Mouse (Mus musculus) forebrain, postnatal 0 days (tissue): ENCODE data around the gene Ccdc65. TPM values are rescaled to one million over a fixed set of nuclear protein-coding genes. Genes with fewer than 3 reads are reported as not detected.
A peak's percentile ranks its signal among the peaks of the same experiment; 100 is the strongest.
"Not testable (repeated sequence)": the region's sequence is repeated elsewhere in the genome, so short reads cannot be mapped to it uniquely, and the experiment has no call there.

Source experiments
- ATAC-seq: fragments of 200-750 bp; cut with Nextera tagmentation; 2 replicates; pipeline ENCODE4 v1.8.0; 2017; ENCODE audit warnings: mild to moderate bottlenecking, moderate library complexity
- DNase-seq: peaks from one replicate; pipeline ENCODE4 v3.0.0-alpha.2; 2015
- H3K27ac ChIP-seq: fragments of 300-500 bp; sonication (generic); 2 replicates; pipeline ENCODE4 v1.5.1; 2014; ENCODE audit warnings: low read depth, mild to moderate bottlenecking, antibody characterized with exemption, low read length, moderate library complexity, mixed read lengths
- H3K27me3 ChIP-seq: fragments of 300-500 bp; sonication (generic); 2 replicates; pipeline ENCODE4 v1.6.1; 2014; ENCODE audit warnings: mild to moderate bottlenecking, low read length, mixed read lengths; ENCODE audit not compliant: insufficient read depth
- H3K36me3 ChIP-seq: fragments of 300-500 bp; sonication (generic); 2 replicates; pipeline ENCODE4 v1.6.1; 2014; ENCODE audit warnings: mild to moderate bottlenecking, moderate library complexity; ENCODE audit not compliant: insufficient read depth
- H3K4me1 ChIP-seq: fragments of 300-500 bp; sonication (generic); 2 replicates; pipeline ENCODE4 v1.6.1; 2014; ENCODE audit warnings: antibody characterized with exemption; ENCODE audit not compliant: insufficient read depth
- H3K4me2 ChIP-seq: fragments of 300-500 bp; sonication (generic); 2 replicates; pipeline ENCODE4 v1.6.1; 2014; ENCODE audit warnings: low read depth, mild to moderate bottlenecking, moderate library complexity
- H3K4me3 ChIP-seq: fragments of 300-500 bp; sonication (generic); 2 replicates; pipeline ENCODE4 v1.5.1; 2014; ENCODE audit warnings: low read depth, low read length, mixed read lengths
- H3K9ac ChIP-seq: fragments of 300-500 bp; sonication (generic); 2 replicates; pipeline ENCODE4 v1.6.1; 2014; ENCODE audit warnings: mild to moderate bottlenecking
- H3K9me3 ChIP-seq: fragments of 300-500 bp; sonication (generic); 2 replicates; pipeline ENCODE4 v1.6.1; 2016; ENCODE audit warnings: low read length
- CTCF ChIP-seq: sonication (generic); IDR thresholded peaks from 2 replicates; pipeline ENCODE4 v1.5.1; 2016; ENCODE audit warnings: antibody characterized with exemption, control low read depth, low read depth
- WGBS: fragments of 180-500 bp; shearing (Covaris S2); extraction: QIAGEN DNeasy Blood & Tissue Kit; methylation state at CpG from one replicate; pipeline ENCODE4 v1.1.7; 2014; 5-methylcytosine and 5-hydroxymethylcytosine counted together
- polyA plus RNA-seq: library from polyadenylated mRNA; unstranded; fragments of >200 nt; fragmentation: Nextera tagmentation; extraction: Ambion mirVana; gene quantifications from 2 replicates; pipeline ENCODE4 v1.2.1, GENCODE M21; 2015
- total RNA-seq: library from RNA; depleted of rRNA; stranded (reverse); fragments of >200 nt; gene quantifications from 2 replicates; pipeline ENCODE4 v1.2.3, GENCODE M21; 2014

Ccdc65 gene
- total and polyA plus RNA-seq, 2 experiments from 2014 or later = 8.2 to 10.5 TPM

- DNase-seq = no peak
- peaks cover 54% of the 10 kb centered on the region for H3K36me3 ChIP-seq
- H3K4me2 ChIP-seq = no peak overlapping the region
- no peaks in the 10 kb centered on the region for H3K27me3 ChIP-seq
- H3K4me1 ChIP-seq = no peaks in the 10 kb centered on the region
- no peak for ATAC-seq
- no peaks in the 10 kb centered on the region for H3K9me3 ChIP-seq
- no peak overlapping the region for H3K27ac ChIP-seq
- H3K9ac ChIP-seq = no peak overlapping the region
- WGBS = 90% methylated on average over 10 of the region's 10 CpGs
- no peak overlapping the region for H3K4me3 ChIP-seq
- TF ChIP-seq CTCF = no peak
These were observed 28.5 kb downstream of the Ccdc65 start for GRCm38 (mm10) chr15:98736521-98736920.

DNA sequence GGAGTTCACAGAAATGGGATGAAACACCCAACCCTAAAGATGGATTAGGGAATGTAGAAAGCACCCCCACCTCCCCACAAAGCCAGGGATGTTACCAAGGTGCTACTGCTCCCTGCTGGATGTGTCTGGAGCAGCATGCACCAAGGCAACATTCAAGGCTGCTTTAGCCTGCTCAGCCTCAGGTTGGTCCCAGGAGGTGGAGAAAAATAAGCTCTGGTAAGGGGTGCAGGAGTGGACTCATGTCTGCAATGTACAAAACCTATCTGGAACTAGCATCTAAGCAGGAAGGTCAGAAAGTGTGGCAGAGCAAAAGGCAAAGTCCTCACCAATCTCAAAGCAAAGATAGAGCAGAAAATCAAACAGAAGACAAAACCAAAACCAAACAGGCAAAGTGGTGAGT lies 29.9 kb downstream of the Ccdc65 start:
- no peaks in the 10 kb centered on the region for H3K9me3 ChIP-seq
- H3K4me1 ChIP-seq = no peaks in the 10 kb centered on the region
- H3K4me3 ChIP-seq = no peak overlapping the region
- peaks cover 54% of the 10 kb centered on the region for H3K36me3 ChIP-seq
- TF ChIP-seq CTCF = peak; percentile 72
- H3K27ac ChIP-seq = no peak overlapping the region
- H3K9ac ChIP-seq = no peak overlapping the region
- ATAC-seq (peak; percentile 60; the same call in 1 of the 2 replicates), DNase-seq (peak; percentile 51)
- no peak overlapping the region for H3K4me2 ChIP-seq
- no peaks in the 10 kb centered on the region for H3K27me3 ChIP-seq

DNA sequence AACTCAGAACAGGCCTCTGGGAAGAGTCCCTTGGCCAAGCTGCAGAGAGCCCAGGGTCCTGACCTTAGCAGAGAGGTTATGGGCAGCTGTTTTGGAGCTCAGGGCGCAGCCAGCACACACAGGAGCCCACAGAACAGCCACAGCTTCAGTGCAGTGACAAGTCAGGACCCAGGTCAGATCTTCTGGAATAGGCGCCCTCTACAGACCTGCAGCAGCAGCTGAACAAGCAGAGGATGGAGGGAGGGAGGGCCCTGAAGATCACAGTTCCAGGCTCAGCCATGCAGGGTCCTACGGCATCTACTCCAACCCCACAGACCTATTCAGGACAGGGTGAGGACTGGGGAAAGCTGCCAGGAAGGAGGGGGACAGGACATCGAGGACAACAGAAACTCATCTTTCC lies 30.8 kb downstream of the Ccdc65 start:
- peaks cover 58% of the 10 kb centered on the region for H3K36me3 ChIP-seq

GRCm38 (mm10) chr15:98740219-98740618 lies 32.2 kb downstream of the Ccdc65 start:
- 81% methylated on average over 8 of the region's 8 CpGs for WGBS
- no peak for ATAC-seq
- no peaks in the 10 kb centered on the region for H3K4me1 ChIP-seq
- no peak overlapping the region for H3K27ac ChIP-seq
- peaks cover 57% of the 10 kb centered on the region for H3K36me3 ChIP-seq
- DNase-seq = no peak
- no peak overlapping the region for H3K9ac ChIP-seq
- no peaks in the 10 kb centered on the region for H3K9me3 ChIP-seq
- no peak for TF ChIP-seq CTCF
- H3K27me3 ChIP-seq = no peaks in the 10 kb centered on the region
- no peak overlapping the region for H3K4me2 ChIP-seq
- no peak overlapping the region for H3K4me3 ChIP-seq

More for the DNA sequence above, 30.8 kb downstream of the Ccdc65 start:
- Histone ChIP-seq H3K27me3 (no peaks in the 10 kb centered on the region), H3K9ac (no peak overlapping the region), H3K4me2 (no peak overlapping the region), H3K27ac (no peak overlapping the region), H3K9me3 (no peaks in the 10 kb centered on the region), H3K4me3 (no peak overlapping the region), H3K4me1 (no peaks in the 10 kb centered on the region)
- 68% methylated on average over 4 of the region's 4 CpGs for WGBS
- no peak for DNase-seq
- peak; percentile 27; the same call in 1 of the 2 replicates for ATAC-seq
- TF ChIP-seq CTCF = 0 out of 2 replicates have a peak, but pooled peaks have one; percentile 22

DNA sequence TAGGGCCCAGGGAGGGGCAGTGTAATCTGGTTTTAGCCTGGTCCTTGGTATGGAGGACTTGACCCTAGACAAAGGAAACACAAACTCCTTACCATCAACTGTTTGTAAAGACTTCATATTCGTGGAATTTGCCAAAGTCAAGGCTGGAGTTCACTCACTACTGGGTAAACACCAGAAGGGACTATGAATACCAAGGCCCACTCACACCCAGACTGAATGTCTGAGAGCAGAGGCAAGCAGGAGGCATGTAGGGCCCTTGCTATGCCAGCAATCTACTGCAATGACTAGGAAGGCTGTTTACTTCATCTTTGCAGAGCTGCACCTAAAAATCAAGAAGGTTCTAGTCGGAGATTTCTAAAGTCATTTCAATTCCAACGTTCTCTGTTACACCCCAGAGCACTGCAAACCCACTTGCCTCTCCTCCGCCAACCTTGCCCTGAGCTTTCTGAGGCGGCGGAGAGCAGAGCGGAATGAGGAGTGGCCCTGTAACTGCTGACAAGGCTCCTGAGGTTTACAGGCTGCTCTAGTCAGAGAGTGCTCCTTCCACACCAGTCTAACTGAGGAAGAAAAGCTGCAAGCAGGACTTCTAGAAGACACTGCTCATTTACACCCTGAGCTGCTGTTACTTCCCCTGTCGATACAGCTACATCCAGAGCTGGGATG lies 34.9 kb downstream of the Ccdc65 start:
- Histone ChIP-seq H3K4me3 (no peak overlapping the region), H3K9ac (no peak overlapping the region), H3K4me1 (no peaks in the 10 kb centered on the region), H3K27me3 (no peaks in the 10 kb centered on the region), H3K36me3 (peaks cover 43% of the 10 kb centered on the region), H3K4me2 (no peak overlapping the region), H3K9me3 (no peaks in the 10 kb centered on the region), H3K27ac (no peak overlapping the region)
- no peak for ATAC-seq
- DNase-seq = no peak
- no peak for TF ChIP-seq CTCF
- 83% methylated on average over 8 of the region's 8 CpGs for WGBS

DNA sequence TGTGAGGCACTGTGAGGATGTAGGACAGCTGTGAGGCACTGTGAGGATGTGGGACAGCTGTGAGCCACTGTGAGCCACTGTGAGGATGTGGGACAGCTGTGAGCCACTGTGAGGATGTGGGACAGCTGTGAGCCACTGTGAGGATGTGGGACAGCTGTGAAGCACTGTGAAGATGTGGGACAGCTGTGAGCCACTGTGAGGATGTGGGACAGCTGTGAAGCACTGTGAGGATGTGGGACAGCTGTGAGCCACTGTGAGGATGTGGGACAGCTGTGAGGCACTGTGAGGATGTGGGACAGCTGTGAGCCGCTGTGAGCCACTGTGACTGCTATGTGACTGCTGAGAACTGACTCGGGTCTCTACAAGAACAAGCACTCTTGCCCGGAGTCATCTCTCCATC lies 35.9 kb downstream of the Ccdc65 start:
- ATAC-seq, H3K4me1 ChIP-seq, H3K9ac ChIP-seq, H3K4me3 ChIP-seq, H3K27me3 ChIP-seq, H3K4me2 ChIP-seq, DNase-seq, H3K9me3 ChIP-seq, H3K27ac ChIP-seq: not testable (repeated sequence)
- H3K36me3 ChIP-seq = peaks cover 38% of the 10 kb centered on the region
- WGBS = 95% methylated on average over 3 of the region's 3 CpGs

DNA sequence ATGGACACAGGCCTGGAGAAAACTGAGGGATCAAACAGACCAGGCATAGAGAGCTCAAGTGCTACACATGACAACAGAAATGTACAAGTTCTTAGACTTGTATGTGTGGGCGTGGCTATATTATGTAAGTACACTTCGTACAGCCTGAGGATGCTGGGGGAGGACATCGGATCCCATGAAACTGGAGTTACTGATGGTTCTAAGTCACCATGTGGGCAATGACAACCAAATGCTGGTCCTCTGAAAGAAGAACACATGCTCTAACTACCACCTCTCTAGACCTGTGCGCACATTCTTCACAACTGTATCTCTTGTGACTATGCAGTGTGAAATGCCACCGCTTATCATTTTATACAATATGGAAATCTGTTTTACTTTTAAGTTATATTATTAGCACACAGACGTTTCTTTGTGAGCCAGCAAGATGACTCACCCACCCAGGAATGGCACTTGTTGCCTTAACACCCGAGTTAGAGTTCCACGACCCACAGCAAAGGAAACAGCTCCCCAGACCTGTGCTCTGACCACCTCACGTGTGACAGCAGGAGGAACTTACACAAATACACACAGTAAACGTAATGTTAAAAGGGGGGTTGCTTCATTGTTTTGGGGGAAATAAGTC lies 38.4 kb downstream of the Ccdc65 start:
- Histone ChIP-seq H3K27me3 (no peaks in the 10 kb centered on the region), H3K9ac (no peak overlapping the region), H3K4me2 (no peak overlapping the region), H3K4me1 (no peaks in the 10 kb centered on the region), H3K9me3 (no peaks in the 10 kb centered on the region), H3K27ac (no peak overlapping the region), H3K36me3 (peaks cover 13% of the 10 kb centered on the region), H3K4me3 (no peak overlapping the region)
- no peak for DNase-seq
- ATAC-seq = no peak
- 85% methylated on average over 10 of the region's 10 CpGs for WGBS
- no peak for TF ChIP-seq CTCF
